Mouse (Mus musculus) intestine, embryonic 16.5 days (tissue): ENCODE measurements around the gene Ankrd33b. TPM values are rescaled to one million over a fixed set of nuclear protein-coding genes. Genes with fewer than 3 reads are reported as not detected.

ENCODE experiments used
- ATAC-seq: fragments of 200-750 bp; cut with Nextera tagmentation; 2 replicates; pipeline ENCODE4 v1.8.0; 2017; ENCODE audit warnings: moderate TSS enrichment, moderate library complexity
- H3K27ac ChIP-seq: fragments of 300-500 bp; sonication (generic); 2 replicates; pipeline ENCODE4 v1.5.1; 2014; ENCODE audit warnings: mild to moderate bottlenecking, low read length
- H3K27me3 ChIP-seq: fragments of 300-500 bp; sonication (generic); replicated peaks from 2 replicates; pipeline ENCODE4 v1.6.1; 2014; ENCODE audit warnings: low read length, control low read depth, mixed read lengths; ENCODE audit not compliant: control insufficient read depth, insufficient read depth
- H3K36me3 ChIP-seq: fragments of 300-500 bp; sonication (generic); 2 replicates; pipeline ENCODE4 v1.6.1; 2014; ENCODE audit warnings: low read length, control low read depth; ENCODE audit not compliant: control insufficient read depth, insufficient read depth
- H3K4me1 ChIP-seq: fragments of 300-500 bp; sonication (generic); 2 replicates; pipeline ENCODE4 v1.6.1; 2014; ENCODE audit warnings: low read length, control low read depth, mixed read lengths; ENCODE audit not compliant: control insufficient read depth, insufficient read depth
- H3K4me2 ChIP-seq: fragments of 300-500 bp; sonication (generic); 2 replicates; pipeline ENCODE4 v1.6.1; 2014; ENCODE audit warnings: low read depth, low read length, control low read depth
- H3K4me3 ChIP-seq: fragments of 300-500 bp; sonication (generic); 2 replicates; pipeline ENCODE4 v1.5.1; 2014; ENCODE audit warnings: mild to moderate bottlenecking, low read length
- H3K9ac ChIP-seq: fragments of 300-500 bp; sonication (generic); 2 replicates; pipeline ENCODE4 v1.6.1; 2014; ENCODE audit warnings: low read depth, low read length
- H3K9me3 ChIP-seq: fragments of 300-500 bp; sonication (generic); 2 replicates; pipeline ENCODE4 v1.6.1; 2016; ENCODE audit warnings: low read length, control low read depth; ENCODE audit not compliant: control insufficient read depth
- WGBS: fragments of 180-500 bp; shearing (Covaris S2); extraction: QIAGEN DNeasy Blood & Tissue Kit; methylation state at CpG from one replicate; pipeline ENCODE4 v1.1.7; 2014; 5-methylcytosine and 5-hydroxymethylcytosine counted together
- polyA plus RNA-seq: library from polyadenylated mRNA; unstranded; fragments of >200 nt; fragmentation: Nextera tagmentation; extraction: Ambion mirVana; gene quantifications from 2 replicates; pipeline ENCODE4 v1.2.1, GENCODE M21; 2015

Gene Ankrd33b
- polyA plus RNA-seq, 1 experiment from 2014 or later, result 0.76 TPM

DNA sequence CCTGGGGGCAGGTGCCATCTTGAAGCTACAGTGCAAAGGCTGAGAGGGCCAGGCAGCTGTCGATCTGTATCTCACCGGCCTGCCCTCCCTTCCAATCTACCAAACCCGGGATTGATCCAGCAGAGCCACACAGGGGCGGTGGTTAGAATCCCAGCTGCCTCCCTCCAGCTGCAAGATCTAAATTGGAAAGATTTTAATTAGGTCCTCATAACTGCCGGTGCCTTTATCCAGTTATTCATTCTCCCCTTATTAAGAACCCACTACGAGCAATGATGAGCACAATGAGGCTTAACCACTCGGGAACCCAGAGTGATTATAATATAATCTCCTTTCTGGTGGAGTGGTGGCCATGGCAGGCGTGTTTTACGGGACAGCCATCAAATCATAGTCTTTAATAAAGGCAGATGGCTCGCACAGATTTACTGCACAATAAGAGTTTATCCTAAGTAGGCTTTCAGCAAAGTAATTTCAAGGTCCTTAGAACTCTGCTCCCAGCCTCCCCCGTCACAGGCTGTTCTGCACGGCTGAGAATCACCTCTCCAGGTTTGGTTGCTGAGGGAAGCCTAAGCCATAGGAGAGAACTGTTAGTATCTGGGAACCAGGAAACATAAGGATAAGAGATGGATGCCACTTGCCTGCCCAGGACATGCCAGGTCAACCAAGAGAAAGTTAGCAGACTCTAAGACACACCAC, 34.8 kb upstream of the Ankrd33b start:
- Histone ChIP-seq H3K27me3 (no peaks in the 10 kb centered on the region), H3K27ac (no peak overlapping the region), H3K36me3 (no peaks in the 10 kb centered on the region), H3K4me3 (no peak overlapping the region), H3K9ac (no peak overlapping the region), H3K4me2 (no peak overlapping the region), H3K4me1 (peaks cover 5% of the 10 kb centered on the region), H3K9me3 (no peaks in the 10 kb centered on the region)
- ATAC-seq, result no peak
- 76% methylated on average over 12 of the region's 12 CpGs for WGBS

DNA sequence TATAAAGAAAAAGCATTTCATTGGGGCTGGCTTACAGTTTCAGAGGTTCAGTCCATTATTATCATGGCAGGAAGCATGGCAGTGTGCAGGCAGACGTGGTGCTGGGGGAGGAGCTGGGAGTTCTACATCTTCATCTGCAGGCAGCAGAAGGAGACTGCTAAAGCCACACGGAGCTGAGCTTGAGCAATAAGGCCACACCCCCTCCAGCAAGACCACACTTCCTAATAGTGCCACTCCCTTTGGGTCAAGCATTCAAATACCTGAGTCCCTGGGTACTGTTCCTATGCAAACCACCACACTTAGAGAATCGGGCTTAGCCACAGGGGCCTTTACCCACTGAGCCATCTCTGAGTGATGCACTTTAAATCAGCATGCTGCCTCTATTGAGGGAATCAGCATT, 33.4 kb upstream of the Ankrd33b start:
- Histone ChIP-seq H3K4me3 (no peak overlapping the region), H3K9me3 (no peaks in the 10 kb centered on the region), H3K4me2 (no peak overlapping the region), H3K4me1 (no peaks in the 10 kb centered on the region), H3K27me3 (no peaks in the 10 kb centered on the region), H3K36me3 (no peaks in the 10 kb centered on the region), H3K9ac (no peak overlapping the region), H3K27ac (no peak overlapping the region)
- ATAC-seq, result no peak
- 36% methylated on average over 3 of the region's 3 CpGs for WGBS

DNA sequence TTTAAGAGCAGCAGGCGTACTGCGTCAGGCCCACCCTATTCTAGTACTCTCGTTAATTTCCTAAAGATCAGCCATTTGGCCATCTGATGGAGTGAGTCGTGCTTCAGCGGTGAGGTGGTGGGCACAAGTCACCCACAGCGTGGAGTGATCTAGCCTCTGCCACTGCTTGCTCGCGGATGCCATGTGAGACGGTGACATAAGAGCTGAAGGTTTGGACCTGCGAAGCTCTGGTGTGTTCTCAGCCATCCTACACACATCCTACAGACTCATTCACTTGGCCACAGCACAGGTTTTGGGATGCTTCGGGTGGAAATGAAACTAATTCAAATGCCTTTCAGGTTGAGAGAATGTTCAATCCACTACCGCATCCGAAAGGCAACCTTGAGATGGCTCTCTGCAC, 31.2 kb upstream of the Ankrd33b start:
- no peaks in the 10 kb centered on the region for H3K9me3 ChIP-seq
- H3K4me2 ChIP-seq, result no peak overlapping the region
- no peaks in the 10 kb centered on the region for H3K4me1 ChIP-seq
- no peak overlapping the region for H3K27ac ChIP-seq
- WGBS, result 95% methylated on average over 13 of the region's 13 CpGs
- H3K36me3 ChIP-seq, result no peaks in the 10 kb centered on the region
- no peaks in the 10 kb centered on the region for H3K27me3 ChIP-seq
- no peak for ATAC-seq
- H3K9ac ChIP-seq, result no peak overlapping the region
- H3K4me3 ChIP-seq, result no peak overlapping the region

DNA sequence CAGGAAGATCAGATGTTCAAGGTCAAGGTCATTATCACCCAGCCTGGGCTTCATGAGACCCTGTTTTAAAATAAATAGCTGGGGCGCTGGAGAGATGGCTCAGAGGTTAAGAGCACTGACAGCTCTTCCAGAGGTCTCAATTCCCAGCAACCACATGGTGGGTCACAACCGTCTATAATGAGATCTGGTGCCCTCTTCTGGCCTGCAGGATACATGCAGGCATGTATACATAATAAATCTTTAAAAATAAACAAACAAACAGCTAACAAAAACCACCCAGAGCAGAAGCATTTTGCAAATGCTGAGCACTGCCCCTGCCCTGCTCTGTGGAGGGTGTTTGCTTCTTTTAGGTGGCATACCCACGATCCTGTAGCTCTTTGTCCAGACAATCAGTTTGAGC, 29.9 kb upstream of the Ankrd33b start:
- Histone ChIP-seq H3K27me3 (no peaks in the 10 kb centered on the region), H3K4me2 (no peak overlapping the region), H3K4me3 (no peak overlapping the region), H3K9ac (no peak overlapping the region), H3K36me3 (no peaks in the 10 kb centered on the region), H3K27ac (no peak overlapping the region), H3K4me1 (no peaks in the 10 kb centered on the region), H3K9me3 (no peaks in the 10 kb centered on the region)
- 73% methylated on average over 3 of the region's 3 CpGs for WGBS
- ATAC-seq, result no peak

DNA sequence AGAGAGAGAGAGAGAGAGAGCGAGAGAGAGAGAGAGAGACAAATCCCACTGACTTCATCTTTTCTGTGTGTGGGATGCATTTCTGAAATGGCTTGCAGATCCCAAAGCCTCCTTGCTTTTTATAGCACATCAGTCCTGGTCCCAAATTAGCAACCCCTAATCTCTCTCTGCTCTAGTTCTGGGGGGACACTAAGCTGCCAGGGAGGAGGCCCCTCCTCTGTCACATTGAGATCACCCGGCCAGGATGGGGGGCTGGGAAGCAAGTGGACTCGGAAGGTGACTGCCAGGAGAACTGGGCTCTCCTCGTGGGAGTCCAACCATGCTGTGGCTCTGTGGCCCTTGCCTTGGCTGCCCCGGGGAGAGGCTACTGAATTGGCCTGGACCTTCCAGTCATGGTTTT, 29.2 kb upstream of the Ankrd33b start:
- H3K4me1 ChIP-seq, result no peaks in the 10 kb centered on the region

DNA sequence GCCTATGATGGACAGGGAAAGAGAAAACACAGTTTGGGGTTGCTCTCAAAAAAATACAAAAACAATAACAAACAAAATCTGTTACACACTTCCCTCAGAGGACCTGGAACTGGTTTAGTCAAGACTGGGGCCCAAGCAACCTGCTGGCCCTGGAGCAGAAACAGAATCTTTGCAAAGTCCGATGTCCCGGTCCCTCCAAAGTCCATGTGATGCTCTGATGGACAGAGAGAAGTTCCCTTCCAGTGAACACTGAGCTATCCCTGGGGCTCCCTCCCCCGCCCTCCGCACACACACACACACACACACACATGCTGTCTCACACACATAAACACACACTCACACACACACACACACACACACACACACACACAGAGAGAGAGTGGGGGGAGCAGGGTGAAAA, 28.5 kb upstream of the Ankrd33b start:
- no peak overlapping the region for H3K4me2 ChIP-seq
- H3K9me3 ChIP-seq, result no peaks in the 10 kb centered on the region
- no peaks in the 10 kb centered on the region for H3K36me3 ChIP-seq
- H3K4me1 ChIP-seq, result no peaks in the 10 kb centered on the region
- no peaks in the 10 kb centered on the region for H3K27me3 ChIP-seq
- WGBS, result 89% methylated on average over 4 of the region's 4 CpGs
- no peak overlapping the region for H3K27ac ChIP-seq
- H3K9ac ChIP-seq, result no peak overlapping the region
- ATAC-seq, result no peak
- H3K4me3 ChIP-seq, result no peak overlapping the region

More for the DNA sequence above, 29.2 kb upstream of the Ankrd33b start:
- no peaks in the 10 kb centered on the region for H3K36me3 ChIP-seq
- no peak overlapping the region for H3K4me2 ChIP-seq
- no peaks in the 10 kb centered on the region for H3K27me3 ChIP-seq
- H3K9ac ChIP-seq, result no peak overlapping the region
- no peak for ATAC-seq
- no peaks in the 10 kb centered on the region for H3K9me3 ChIP-seq
- H3K4me3 ChIP-seq, result no peak overlapping the region
- H3K27ac ChIP-seq, result no peak overlapping the region
- WGBS, result 73% methylated on average over 5 of the region's 5 CpGs

DNA sequence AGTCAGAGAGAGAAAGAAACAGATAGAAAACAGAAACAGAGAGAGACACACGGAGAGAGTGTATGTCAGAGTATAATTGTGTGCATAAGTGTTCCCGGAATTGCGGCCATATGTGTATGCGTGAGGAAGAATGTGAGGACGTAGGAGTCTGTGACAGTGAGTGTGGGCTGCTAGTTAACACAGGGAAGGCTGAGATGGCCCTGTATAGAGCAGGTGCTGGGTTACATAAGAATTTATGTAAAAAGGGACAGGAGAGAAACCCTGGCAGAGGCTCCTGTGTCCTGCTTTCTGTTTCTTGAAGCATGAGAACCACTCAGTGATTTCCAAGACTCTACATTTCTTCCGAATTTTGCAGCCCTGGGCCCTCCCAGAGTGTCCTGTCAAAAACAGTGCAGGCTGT, 25.9 kb upstream of the Ankrd33b start:
- Histone ChIP-seq H3K4me1 (no peaks in the 10 kb centered on the region), H3K36me3 (no peaks in the 10 kb centered on the region), H3K9ac (no peak overlapping the region), H3K4me3 (no peak overlapping the region), H3K27ac (no peak overlapping the region), H3K27me3 (no peaks in the 10 kb centered on the region), H3K4me2 (no peak overlapping the region), H3K9me3 (no peaks in the 10 kb centered on the region)
- 83% methylated on average over 6 of the region's 6 CpGs for WGBS
- no peak for ATAC-seq

DNA sequence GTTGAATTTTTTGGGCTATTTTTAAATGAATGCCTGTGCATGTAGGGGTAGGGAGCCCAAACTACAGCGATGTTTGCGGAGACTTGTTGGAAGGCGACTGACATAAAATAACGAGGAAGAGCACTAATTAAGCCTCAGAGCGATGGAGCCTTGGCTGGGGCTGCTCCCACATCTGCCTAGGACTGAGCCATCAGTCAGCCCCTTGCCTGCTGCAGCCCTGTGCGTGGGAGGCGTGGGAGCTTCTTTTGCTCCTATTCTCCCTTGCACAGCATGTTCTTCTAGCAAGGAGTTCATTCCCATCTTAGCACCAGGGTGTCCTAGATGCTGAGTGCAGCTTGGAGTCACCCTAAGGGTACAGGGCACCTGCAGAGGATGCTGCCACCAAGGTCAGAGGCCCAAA, 25.2 kb upstream of the Ankrd33b start:
- no peaks in the 10 kb centered on the region for H3K4me1 ChIP-seq
- H3K4me3 ChIP-seq, result no peak overlapping the region
- 81% methylated on average over 7 of the region's 7 CpGs for WGBS
- no peak overlapping the region for H3K4me2 ChIP-seq
- ATAC-seq, result no peak
- no peak overlapping the region for H3K27ac ChIP-seq
- no peak overlapping the region for H3K9ac ChIP-seq
- no peaks in the 10 kb centered on the region for H3K9me3 ChIP-seq
- H3K27me3 ChIP-seq, result no peaks in the 10 kb centered on the region
- no peaks in the 10 kb centered on the region for H3K36me3 ChIP-seq

DNA sequence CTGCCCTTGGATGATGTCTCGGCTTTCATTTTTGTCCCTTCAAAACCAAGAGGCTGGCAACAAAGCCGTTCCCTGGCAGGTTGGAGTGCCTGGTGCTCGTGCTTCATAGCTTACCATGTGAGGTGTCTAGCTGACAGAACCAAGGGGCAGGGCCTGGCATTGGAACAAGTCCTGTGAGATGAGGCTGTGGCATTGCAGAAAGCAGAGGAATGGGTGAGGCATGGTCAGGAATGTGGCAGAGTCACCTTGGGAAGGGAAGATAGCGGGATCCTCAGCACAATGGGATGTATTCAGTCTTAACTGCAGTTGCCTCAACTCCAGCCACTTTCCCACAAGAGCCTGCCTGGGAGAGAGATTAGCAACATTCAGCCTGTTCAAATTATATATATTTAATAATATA, 24.6 kb upstream of the Ankrd33b start:
- no peak overlapping the region for H3K4me2 ChIP-seq
- no peak for ATAC-seq
- H3K9ac ChIP-seq, result no peak overlapping the region
- H3K4me3 ChIP-seq, result no peak overlapping the region
- 87% methylated on average over 4 of the region's 4 CpGs for WGBS
- H3K36me3 ChIP-seq, result no peaks in the 10 kb centered on the region
- H3K4me1 ChIP-seq, result no peaks in the 10 kb centered on the region
- H3K27ac ChIP-seq, result no peak overlapping the region
- no peaks in the 10 kb centered on the region for H3K27me3 ChIP-seq
- no peaks in the 10 kb centered on the region for H3K9me3 ChIP-seq

DNA sequence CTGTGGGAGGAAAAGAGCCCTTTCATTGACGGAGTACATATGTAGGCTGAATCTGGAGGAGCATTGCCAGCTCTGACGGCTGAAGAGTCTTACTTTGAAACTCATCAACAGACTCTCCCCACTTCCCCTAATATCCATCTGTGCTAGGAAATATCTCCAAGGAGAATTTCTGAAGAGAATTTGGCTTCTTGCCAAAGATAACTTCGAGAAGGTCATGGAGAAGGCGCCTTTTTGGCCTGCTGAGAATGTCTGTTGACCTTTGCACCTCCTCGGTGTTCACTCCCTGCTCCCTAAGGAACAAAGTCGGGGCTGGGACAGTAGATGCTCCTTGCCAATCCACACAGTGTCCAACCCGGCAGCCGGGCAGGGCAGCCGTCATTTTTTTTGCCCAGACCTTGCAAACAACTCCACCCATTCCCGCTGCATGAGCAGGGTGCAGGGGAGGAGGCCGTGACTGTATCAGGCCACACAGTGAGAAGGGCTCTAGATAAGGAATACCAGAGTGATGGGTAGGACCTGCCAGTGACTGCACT, 14.5 kb upstream of the Ankrd33b start:
- WGBS, result 39% methylated on average over 11 of the region's 11 CpGs
- Histone ChIP-seq H3K36me3 (no peaks in the 10 kb centered on the region), H3K27me3 (no peaks in the 10 kb centered on the region), H3K4me2 (no peak overlapping the region), H3K9me3 (no peaks in the 10 kb centered on the region), H3K9ac (no peak overlapping the region), H3K4me3 (no peak overlapping the region), H3K27ac (no peak overlapping the region), H3K4me1 (no peaks in the 10 kb centered on the region)
- ATAC-seq, result peak; percentile 48
